Mouse (Mus musculus) inflammation-experienced regulatory T-cells, adult 6 months (primary cell): ENCODE data around the gene Dixdc1. TPM values are rescaled to one million over a fixed set of nuclear protein-coding genes. Genes with fewer than 3 reads are reported as not detected.
A peak's percentile ranks its signal among the peaks of the same experiment; 100 is the strongest.

Source experiments
- ATAC-seq: one replicate; pipeline ENCODE4 v1.8.0; 2017
- polyA plus RNA-seq, 3 experiments: library from polyadenylated mRNA; unstranded; fragments of 100-300 nt; shearing (Covaris generic); gene quantifications; one replicate each; pipeline ENCODE4 v1.2.1; 2017

Dixdc1 gene
- polyA plus RNA-seq, result 1 to 10 TPM in 2 of 3 experiments, not detected in 1; 1.4 to 1.9 TPM

- ATAC-seq, result peak; percentile 92
Measured at GRCm38 (mm10) chr9:50738914-50739870, at the start of gene Dixdc1. Gene Dixdc1 (minus strand): TSS chr9:50739517.

GRCm38 (mm10) chr9:50782155-50782554 is 42.8 kb upstream of the Dixdc1 start:
- ATAC-seq, result peak; percentile 28

- ATAC-seq, result no peak
Measured at GRCm38 (mm10) chr9:50776162-50776760, 36.9 kb upstream of the Dixdc1 start.

GRCm38 (mm10) chr9:50775662-50776126 is 36.4 kb upstream of the Dixdc1 start:
- ATAC-seq, result peak; percentile 16

GRCm38 (mm10) chr9:50774991-50775612 is 35.8 kb upstream of the Dixdc1 start, which contains the start of the genes Alg9 and 1110032A03Rik:
Gene Alg9 (plus strand): TSS chr9:50775019.
Gene 1110032A03Rik (minus strand): TSS chr9:50775520.
- ATAC-seq, result peak; percentile 79

GRCm38 (mm10) chr9:50774026-50774462 is 34.7 kb upstream of the Dixdc1 start:
- ATAC-seq, result no peak

GRCm38 (mm10) chr9:50770011-50770410 is 30.7 kb upstream of the Dixdc1 start:
- ATAC-seq, result no peak

GRCm38 (mm10) chr9:50768107-50769002 is 29.0 kb upstream of the Dixdc1 start, which contains the start of gene Fdxacb1:
Gene Fdxacb1 (plus strand): TSS chr9:50768236.
- ATAC-seq, result peak; percentile 90

- ATAC-seq, result peak; percentile 1
Measured at GRCm38 (mm10) chr9:50767531-50768106, 28.3 kb upstream of the Dixdc1 start.

GRCm38 (mm10) chr9:50763331-50763730 is 24.0 kb upstream of the Dixdc1 start:
- no peak for ATAC-seq

- ATAC-seq, result no peak
Measured at GRCm38 (mm10) chr9:50761520-50762243, 22.4 kb upstream of the Dixdc1 start.

GRCm38 (mm10) chr9:50756711-50757110 is 17.4 kb upstream of the Dixdc1 start:
- no peak for ATAC-seq

GRCm38 (mm10) chr9:50753947-50754346 is 14.6 kb upstream of the Dixdc1 start:
- no peak for ATAC-seq

- ATAC-seq, result no peak
Measured at GRCm38 (mm10) chr9:50752784-50753615, 13.7 kb upstream of the Dixdc1 start.

GRCm38 (mm10) chr9:50752054-50752602 is 12.8 kb upstream of the Dixdc1 start, which contains the start of gene Hspb2:
Gene Hspb2 (minus strand): TSS chr9:50752354.
- no peak for ATAC-seq

GRCm38 (mm10) chr9:50751323-50751722 is 12.0 kb upstream of the Dixdc1 start, which contains the start of gene Cryab:
Gene Cryab (plus strand): TSS chr9:50751325.
- ATAC-seq, result no peak

GRCm38 (mm10) chr9:50750706-50751105 is 11.4 kb upstream of the Dixdc1 start:
- no peak for ATAC-seq

- no peak for ATAC-seq
Measured at GRCm38 (mm10) chr9:50746214-50746677, 6.9 kb upstream of the Dixdc1 start, which contains the start of gene 2310030G06Rik. Gene 2310030G06Rik (minus strand): TSS chr9:50746536.

GRCm38 (mm10) chr9:50745806-50746205 is 6.5 kb upstream of the Dixdc1 start:
- ATAC-seq, result no peak
